Mouse (Mus musculus): ENCODE measurements around the gene Ndufb2.

Gene Ndufb2

DNA sequence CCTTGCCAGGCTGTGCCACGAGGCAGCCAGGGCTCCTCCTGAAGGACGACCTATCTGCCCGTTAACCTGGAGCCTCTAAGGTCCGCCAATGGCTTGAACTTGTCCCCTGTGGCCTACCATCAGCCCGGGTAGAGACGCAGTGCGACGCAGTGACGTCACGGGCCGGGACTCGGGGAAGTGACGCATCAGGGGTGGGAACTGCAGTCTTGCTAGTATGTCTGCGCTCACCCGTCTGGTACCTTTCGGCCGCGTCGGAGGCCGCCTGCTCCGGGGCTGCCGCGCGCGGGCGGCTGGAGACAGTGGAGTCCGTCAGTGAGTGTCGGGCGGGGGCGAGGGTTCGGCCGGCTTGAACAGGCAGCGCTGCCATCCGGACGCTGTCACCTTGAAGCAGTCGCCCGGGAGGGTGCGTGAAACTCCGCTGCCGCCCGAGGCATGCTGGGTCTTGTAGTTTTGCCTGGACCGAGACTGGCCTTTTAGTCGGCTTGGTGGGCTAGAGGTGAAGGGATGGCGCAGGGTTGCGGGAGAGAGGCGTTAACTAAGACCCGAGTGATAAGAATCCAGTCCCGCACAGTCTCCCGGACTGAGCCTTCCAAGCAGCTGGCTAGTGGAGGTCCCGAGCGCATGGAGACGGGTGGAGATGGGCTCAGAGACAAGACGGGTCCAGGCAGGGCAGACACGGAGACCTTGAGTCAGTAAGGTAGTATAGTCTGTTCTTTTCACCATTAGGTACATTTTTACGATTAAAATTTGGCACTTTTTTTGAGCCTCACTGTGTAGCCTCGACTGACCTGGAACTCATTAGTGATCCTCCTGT lies at the start of gene Ndufb2:
Gene Ndufb2, plus strand, starts transcription at position 174 of the 814 bp plus-strand sequence.
- DNase-seq (ENCODE audit: low read depth) = peak; percentile 92

DNA sequence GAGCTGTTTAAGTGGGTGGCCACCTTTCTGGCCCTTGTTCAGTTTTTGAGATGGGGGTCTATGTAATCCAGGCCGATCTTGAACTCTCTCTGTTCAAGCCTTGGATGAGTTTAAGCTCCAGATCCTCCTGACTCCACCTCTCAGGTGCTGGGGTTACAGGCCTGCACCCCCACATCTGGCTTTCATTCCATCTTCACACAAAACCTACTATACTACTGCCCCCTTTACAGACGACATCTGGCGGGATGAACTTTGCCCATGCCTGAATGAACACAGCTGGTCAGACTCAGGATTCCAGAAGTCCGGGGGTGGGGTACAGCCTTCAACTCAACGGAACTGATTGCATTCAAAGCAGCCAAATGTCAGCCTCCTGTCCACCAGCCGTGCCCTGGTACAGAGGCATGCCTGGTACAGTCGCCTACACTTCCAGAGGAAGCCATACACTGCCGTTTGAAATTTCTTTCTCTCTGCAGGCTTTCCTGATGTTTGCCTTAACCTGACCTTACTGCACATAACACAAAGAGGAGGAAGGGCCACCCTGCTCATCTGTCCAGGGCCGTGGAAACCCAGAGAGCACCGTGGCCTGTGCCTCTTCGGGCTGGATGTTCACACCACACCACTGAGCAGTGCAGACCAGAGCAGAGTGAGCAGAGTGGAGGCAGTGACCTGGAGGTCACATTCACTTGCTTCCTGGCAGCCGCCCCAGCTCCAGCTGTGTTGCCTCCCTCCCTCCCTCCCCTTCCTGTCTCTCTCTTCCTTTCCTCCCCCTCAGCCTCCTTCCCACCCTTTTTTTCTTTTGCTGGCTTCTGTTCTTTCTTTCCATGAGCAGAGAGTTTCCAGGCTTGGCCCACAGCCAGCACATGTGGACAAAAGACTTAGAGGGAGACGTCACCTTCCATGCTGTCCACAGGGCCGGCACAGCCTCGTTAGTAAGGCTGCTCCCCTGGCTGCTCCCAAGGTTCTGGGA lies 49.5 kb upstream of the Ndufb2 start:
- DNase-seq (ENCODE audit: low read depth) = no peak

DNA sequence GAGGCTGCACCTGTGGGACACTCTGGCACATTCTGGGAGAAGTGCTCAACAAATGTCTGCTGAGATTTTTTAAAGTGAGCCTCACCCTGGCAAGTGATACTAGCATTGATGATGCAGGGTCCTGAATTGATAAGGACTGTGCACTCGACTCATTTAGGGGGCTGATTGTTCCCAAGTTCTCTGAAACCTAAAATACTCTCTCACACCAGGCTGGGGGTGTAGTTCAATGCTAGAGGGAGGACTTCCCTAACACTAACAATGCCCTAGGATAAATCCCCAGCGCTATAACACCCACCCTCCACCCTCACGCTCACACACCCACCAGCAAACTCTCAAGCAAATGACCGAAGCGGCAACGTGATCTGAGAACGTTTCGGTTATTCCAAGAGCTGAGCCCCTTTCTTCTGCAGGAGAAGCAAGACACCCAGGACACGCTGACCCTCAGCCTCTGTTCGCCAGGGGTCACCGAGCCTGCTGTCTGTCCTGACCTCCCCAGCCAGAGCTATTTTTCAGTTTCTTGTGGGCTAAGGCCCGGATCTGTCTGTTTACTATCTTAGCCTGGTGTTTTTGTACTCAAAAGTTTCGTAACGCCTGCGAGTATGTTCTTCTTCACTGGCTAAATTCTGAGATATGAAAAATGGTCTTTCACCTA lies 48.5 kb upstream of the Ndufb2 start:
- DNase-seq (ENCODE audit: low read depth) = no peak

DNA sequence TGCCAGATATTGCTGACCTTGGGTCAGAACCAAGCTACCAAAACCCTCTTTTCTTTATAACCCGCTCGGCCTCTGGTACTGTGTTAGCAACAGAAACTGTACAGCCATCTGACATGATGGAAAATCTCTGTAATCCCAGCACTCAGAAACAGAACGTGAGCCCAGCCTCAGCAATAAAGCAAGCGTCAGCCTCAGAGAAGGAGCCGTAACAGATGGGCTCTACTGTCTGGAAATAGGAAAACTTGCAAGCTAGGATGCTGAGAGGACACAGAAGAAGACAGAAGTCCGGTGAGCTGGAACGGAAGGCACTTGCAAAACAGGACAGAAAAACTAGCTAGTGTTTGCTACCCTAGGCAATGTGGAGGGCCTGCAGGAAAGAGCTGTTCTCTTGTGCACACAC lies 46.9 kb upstream of the Ndufb2 start:
- DNase-seq (ENCODE audit: low read depth) = no peak

DNA sequence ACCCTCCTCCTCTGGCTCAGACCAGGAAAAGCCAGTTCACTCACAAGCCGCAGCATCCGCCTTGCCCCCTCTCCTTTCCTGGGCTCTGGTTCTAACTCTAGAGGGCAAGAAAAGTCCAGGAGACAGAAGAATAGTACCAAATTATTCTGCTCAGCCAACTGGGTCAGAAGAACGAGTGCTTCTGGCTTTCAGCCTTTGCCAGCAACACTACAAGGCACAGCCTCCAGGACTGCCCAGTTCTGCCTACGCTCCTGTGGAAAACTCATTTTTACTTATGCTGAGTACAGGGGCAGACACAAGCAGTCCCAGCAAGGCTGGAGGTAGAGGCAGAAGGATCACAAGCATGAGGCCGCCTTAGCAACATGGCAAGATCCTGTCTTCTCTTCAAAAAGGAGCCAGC lies 44.3 kb upstream of the Ndufb2 start:
- DNase-seq (ENCODE audit: low read depth) = no peak

DNA sequence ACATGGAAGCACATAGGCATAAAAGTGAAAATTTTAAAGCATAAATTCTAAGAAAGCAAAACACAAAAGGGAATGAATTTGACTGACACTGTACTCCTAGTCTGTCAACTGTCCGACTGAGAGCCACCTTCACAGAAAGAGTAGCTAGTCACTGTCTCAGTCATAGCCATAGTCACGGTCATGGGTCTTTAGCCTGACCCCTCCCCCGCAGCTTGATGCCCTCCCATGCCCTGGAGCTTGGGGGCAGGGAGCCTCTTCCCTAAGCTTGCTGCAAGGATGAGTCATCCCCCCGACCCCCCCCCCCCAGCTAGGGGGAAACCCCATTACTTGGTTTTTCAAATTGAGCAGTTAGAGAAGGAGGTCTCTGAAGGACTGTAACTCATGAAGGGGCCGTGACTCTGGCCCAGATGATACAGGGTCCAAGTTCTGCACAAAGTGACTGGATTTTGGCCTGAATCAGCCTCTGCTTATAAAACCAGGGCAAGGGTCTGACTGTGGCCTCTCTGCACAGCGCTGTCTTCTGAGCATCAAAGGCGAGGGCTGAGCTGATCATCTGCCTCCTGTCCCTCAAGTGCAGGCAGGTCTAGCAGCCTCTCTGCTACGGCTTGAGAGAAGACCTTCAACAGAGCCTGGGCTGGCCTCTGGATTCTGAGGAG lies 40.3 kb upstream of the Ndufb2 start:
- no peak for DNase-seq (ENCODE audit: low read depth)

DNA sequence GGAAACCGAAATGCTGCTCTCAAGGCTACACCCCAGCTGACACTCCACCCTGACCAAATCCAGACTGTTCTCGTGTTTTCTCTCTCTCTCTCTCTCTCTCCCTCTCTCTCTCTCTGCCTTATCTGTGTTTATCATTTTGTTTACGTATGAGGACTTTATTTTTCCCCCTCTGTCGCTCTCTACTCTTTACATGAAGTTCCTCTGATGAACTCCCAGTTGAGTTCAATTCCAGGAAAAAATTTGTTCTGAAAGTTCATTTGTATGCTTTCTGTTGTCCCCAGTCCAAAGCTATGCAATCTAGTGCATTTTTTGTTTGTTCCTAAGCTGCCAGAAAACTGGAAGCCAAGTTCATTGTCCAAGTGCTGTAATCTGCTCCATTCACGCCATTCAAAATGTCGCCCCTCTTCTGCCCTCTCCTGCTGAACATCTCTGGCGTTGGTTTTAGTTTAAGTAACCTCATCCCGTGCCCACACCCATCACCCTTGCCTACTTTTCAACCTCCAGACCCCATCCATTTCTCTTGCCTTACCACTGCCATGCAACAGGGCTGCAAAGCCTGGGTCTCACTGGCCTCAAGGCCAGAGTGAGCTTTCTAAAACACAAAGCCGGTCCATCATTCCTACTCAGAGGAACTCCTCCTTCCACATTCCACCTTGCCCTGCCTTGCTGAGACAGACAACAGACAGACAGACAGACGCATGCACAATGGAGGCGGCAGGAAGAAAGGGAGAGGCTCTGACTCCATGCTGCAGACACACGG lies 37.3 kb upstream of the Ndufb2 start:
- no peak for DNase-seq (ENCODE audit: low read depth)

DNA sequence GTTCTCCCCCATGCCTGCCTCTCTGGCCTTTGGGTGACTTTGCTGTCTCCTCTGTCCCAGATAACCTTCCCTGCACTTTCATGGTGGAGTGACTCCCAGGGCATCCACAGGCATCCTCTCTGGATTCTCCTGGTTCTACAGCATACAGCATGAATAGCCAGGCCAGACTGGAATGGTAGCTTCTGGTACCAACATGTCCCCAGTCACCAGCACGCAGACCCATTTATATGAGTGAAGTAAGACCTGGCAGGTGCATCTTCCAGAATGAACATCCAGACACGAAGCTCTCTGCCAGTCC lies 36.8 kb upstream of the Ndufb2 start:
- DNase-seq (ENCODE audit: low read depth) = no peak

DNA sequence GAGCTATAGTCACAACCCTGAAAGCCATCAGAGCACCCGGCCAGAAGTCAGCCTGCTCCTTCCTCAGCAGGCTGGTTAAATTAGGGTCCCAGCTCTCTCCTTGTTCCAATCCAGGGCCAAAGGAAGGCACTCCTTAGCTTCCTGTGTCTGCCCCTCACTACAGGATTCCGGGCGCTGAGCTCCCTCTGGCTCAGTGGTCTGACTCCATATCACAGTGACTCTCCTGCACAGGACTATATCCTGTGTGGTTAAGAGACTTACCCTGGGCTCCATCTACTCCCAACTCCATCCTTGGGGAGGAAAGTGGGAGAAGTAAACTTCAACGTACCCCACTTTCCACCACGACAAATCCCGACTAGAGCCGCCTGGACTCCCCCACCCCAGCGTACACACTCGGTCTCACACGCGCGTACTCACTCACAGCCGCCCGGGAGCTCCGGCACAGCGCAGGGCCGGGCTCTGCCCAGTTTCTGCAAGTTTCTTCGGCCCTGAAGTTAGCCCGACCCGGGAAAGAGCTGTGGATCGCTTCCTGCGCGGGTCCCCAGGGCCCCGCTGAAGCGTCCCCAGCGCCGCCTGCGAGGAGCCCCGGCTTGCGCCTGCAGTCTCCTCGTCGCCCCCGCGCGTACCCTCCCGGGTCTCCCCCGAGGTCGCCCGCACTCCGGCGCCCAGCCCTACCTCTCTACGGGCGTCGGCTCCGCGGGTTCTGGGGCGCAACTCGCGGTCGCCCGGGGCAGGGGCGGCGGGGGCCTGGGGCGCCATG lies 35.3 kb upstream of the Ndufb2 start:
- no peak for DNase-seq (ENCODE audit: low read depth)

DNA sequence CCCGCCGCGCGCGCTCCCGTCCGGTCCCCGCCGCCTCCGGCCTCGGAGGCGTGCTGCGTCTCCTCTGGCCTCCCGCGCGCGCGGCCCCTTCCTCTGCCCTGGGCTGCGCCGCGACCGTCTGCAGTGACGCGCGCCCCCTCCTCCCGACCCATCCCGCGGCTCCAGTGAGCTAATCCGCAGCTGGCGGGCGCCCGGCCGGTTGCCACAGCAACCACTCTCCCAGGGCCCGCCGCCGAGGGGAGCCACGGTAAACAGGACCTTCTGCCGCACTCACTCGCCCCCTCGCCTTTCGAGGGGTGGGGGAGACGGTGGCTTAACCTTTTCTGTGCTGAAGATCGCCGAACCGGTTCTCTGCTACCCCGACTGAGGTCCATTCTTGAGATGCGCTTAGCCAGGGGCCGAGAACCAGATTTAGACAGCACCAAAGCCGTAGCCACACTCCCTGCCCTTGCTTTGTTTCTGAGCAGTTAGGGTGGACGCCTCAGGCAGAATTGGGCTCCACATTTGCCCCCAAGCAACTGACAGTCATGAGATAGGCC lies 34.6 kb upstream of the Ndufb2 start, which contains the start of gene Dennd2a:
Gene Dennd2a, minus strand, starts transcription at position 145 of the 539 bp plus-strand sequence.
- DNase-seq (ENCODE audit: low read depth) = no peak

DNA sequence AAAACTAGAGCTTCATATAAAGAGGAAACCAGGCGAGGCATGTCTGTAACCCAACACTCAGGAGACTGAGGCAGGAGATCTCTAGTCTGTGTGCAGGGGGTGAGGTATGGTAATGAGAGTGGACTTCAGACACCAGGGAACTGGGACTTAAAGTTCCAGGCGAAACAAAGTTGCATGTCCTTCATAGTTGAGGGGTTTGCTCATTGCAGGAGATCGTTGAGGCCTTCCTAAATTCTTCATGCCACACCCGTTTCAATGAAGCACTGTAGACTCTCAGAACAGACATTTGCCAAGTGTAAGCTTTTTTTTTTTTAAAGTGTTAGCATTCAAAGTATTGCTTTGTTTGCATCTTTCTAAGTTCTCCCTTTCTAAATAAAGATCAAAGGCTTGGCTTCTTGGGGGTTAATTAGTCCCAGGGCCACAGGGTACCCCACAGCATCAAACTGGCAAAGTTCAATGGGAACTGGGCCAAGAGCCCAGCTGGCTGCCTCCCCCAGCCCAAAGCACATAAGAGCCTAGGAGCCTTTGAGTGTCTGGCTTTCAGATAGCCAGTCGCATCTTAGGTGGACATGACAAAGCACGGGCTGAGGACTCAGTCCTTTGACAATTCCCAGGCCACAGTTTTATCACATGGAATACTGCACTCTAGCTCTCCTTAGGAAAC lies 33.0 kb upstream of the Ndufb2 start:
- no peak for DNase-seq (ENCODE audit: low read depth)

DNA sequence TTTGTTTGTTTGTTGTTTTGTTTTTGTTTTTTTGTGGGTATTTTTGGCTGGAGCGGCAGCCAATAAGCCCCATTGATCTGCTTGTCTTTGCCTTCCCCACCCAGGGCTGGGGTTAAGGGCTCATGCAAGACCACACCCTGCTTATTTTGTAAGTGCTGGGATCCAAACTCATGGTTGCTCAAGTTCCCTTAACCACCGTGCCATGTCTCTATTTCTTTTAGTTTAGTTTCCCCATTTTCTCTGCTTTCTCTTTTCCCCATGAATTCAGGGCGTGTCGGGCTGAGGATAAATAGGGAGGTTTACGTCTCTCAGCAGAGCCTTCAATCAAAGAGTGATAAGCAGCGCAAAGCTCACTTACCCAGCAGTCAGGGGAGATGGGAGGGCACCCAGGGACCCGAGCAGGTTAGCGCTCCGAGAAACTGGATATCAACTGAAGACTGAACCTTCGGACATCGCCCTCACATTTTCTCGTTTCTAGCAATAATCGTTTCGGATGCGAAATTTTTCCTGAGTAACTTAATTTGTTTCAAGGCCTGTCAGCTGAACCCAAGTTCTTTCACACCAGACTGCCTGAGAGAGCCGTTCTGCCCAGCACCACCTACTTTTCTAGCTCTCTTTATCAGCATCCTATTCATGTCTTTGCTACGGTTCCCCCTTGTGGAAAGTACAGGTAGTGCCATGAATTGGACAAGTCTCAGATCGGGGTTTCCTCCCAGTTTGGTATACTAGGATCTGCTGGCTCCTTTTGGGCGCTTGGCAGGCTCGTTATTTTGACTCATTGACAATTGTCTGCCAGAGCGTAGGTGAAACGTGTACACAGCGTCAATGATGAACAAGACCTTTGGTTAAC lies 30.0 kb upstream of the Ndufb2 start:
- peak; percentile 73 for DNase-seq (ENCODE audit: low read depth)

DNA sequence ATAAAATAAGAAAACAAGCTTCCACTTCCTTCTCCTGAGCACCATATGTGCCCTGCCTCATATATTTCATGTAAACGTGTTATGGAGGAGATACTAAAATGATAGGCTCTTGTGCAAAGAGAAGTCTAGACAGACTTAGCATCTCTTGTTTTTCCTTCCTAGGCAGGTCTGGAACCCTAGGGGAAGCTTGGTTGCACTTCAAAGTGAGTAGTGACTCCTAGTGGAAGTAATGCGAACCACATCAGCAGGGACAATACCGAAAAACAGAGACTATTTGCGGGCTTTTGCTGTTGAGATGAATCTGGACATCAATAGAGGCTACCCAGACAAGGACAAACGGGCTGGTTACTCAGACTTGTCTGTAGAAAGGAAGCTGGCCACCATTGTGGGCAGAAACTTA lies 24.8 kb upstream of the Ndufb2 start:
- no peak for DNase-seq (ENCODE audit: low read depth)

DNA sequence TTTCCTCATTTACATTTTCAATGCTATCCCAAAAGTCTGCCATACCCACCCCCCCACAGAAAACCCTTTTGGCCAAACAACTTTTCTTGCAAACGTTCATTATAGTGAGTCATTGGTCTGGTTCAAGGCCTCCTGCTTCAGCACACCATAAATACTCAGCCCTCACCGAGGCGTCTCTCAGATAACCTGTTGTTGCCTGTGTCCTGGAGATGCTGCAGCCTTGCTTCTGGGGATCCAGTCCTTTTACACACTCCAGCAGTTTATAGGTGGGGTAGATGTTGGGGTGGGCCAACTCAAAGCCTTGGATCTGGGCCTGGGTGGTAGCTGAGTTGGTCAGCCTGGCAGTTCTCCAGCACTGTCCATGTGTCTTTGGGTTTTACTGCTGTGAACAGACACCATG lies 21.9 kb upstream of the Ndufb2 start:
- no peak for DNase-seq (ENCODE audit: low read depth)

DNA sequence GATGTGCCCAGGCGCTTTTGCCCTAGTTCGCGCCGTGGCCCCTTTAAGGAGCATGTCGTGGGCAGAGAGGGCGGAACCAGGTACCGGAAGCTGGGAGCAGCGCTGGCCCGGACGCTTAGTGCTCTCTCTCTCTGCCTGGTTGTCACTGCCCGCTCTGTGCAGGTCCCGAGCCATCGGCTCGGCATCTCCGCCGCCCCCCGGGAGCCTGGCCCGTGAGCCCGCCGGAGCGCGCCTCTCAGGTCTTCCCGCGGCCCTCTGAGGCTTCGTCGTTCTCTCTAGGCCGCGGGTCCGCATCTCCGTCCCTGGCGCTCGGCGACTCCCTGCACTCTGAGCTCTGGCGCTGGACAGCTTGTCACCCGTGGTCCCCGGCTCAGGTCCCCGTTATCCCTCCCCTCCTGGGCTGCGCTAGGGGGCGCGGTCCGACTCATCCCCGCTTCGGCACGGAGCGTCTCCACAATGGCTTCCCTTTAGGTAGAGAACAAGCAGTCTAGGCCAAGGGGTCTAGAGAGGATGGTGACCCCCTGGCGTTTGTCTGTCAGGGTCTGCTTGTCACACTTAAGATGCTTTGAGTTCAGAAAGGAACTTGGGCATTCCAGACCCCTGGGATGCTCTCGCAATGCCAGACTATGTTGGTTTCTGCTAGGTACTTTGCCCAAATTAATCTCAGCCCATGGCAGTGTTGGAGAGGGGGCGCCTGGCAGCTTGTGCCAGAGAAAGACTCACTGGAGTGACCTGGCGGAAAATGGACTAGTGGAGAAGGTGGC lies 18.4 kb upstream of the Ndufb2 start, which contains the start of gene Adck2:
Gene Adck2, plus strand, starts transcription at position 83 of the 764 bp plus-strand sequence.
- DNase-seq (ENCODE audit: low read depth) = no peak

DNA sequence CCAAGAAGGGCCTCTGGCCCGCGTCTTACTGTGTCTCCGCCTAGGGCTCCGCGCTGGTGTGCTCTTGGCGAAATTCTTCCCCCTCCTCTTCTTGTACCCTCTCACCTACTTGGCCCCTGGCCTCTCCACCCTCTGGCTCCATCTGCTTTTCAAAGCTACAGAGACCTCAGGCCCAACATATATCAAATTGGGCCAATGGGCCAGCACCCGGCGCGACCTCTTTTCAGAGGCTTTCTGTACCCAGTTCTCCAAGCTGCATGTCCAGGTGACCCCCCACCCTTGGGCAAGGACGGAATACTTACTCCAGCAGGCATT lies 17.9 kb upstream of the Ndufb2 start:
- DNase-seq (ENCODE audit: low read depth) = no peak

DNA sequence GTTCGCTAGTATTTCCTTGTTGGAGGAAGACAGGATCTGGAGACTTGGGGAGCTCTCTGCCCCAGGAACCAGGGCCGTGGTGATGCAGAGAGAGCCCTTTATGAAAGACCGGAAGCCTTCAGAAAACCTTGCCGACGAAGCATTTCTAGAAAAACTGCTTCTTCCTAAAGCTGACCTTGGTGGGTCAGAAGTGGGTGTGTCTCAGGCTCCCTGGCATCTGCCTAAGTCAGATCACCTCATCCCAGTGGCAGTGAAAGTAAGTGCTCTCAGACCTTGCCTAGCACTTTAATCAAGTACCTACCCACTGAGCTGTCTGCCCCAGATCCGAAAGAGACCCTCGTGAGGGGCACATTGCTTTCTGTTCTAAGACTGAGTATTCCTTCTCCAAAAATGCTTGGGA lies 17.4 kb upstream of the Ndufb2 start:
- no peak for DNase-seq (ENCODE audit: low read depth)

DNA sequence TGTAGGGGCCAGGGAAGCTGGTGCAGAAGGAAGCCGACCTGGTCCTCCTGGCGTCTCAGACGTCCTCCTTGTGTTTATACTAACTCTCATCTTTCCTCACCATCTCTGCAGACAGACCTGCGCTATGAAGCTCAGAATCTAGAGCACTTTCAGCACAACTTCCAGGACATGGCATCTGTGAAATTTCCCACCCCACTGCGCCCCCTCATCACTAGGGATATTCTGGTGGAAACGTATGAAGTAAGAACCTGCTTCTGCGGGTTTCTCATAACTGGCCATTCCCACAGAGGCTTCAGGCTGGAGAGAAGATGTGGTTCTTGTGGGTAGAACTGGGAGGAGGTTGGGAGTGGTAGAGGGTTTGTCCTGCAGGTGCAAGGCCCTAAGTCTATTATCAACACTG lies 12.8 kb upstream of the Ndufb2 start:
- DNase-seq (ENCODE audit: low read depth) = no peak
